Mouse (Mus musculus) left cerebral cortex, postnatal 36 days (tissue): ENCODE results near the gene Gucy2g. TPM values are rescaled to one million over a fixed set of nuclear protein-coding genes. Genes with fewer than 3 reads are reported as not detected.
"Not testable (repeated sequence)": the region's sequence is repeated elsewhere in the genome, so short reads cannot be mapped to it uniquely, and the experiment has no call there.

ENCODE experiments used
- DNase-seq, 2 experiments: peaks; one replicate each; pipeline ENCODE4 v3.0.0; 2021 to 2022; ENCODE audit warnings: low spot score in 2 of 2, mixed read lengths in 1 of 2
- intact Hi-C: fragments of 180-260 bp; cut with DNase I; formaldehyde crosslinking; loops from one replicate; pipeline ENCODE4 v1.15.1; 2025
- total RNA-seq, 2 experiments: library from RNA; stranded (reverse); gene quantifications; 2 replicates each; pipeline ENCODE4 v1.2.3; 2021

The Gucy2g gene
- total RNA-seq, 2 experiments from 2014 or later, result 2.6 to 3.6 TPM

- no peak for DNase-seq
- intact Hi-C loops, result loop anchor here (10.0 kb wide), 1 partner anchor 56 kb away; the partner anchor contains the start of gene Gpam
Observed at GRCm38 (mm10) chr19:55180433-55180832, 60.6 kb downstream of the Gucy2g start, which contains the start of gene Tectb. Gene Tectb, plus strand, starts transcription at chr19:55180733.

DNA sequence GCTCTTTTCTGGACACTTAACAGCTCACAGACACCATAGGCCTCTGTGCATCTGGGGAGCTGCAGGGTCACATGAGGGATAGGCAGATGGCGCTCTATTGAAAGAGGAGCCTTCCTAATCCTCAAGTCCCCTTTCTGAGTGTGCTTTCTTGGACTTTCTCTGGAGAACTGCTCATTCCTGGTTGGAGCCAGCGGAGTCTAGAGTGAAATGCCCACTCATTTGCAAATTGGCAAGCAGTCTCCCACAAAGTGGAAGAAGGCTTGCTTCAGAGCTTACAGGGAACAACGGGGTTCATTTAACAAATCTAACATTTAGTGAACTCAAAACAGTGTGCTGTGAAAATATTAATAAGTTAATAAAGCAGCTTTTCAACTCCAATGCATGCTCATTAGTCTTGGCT lies 63.9 kb downstream of the Gucy2g start:
- intact Hi-C loops, result no loop called here
- no peak for DNase-seq

DNA sequence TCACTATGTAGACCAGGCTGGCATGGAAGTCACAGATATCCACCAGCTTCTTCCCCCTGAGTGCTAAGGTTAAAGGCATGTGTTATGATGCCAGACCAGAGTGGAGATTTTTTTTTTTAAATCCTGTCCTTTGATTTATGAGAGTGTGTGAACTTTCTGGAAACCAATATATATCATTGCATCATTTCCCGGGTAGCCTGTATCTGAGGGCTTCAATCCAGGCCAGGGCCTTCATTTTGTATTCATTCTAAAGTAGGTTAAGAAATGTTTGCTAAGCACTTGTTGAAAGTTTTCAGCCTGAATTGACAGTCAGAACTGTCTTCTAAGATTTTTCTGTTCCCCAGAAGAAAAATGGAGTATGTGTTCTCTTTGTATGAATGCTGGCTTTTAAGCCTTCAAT lies 69.5 kb downstream of the Gucy2g start:
- DNase-seq, result no peak
- intact Hi-C loops, result no loop called here

- DNase-seq, result no peak
- intact Hi-C loops, result no loop called here
Observed at GRCm38 (mm10) chr19:55170399-55170798, 70.6 kb downstream of the Gucy2g start.

GRCm38 (mm10) chr19:55169236-55169729 lies 71.8 kb downstream of the Gucy2g start:
- DNase-seq, intact Hi-C loops: not testable (repeated sequence)

GRCm38 (mm10) chr19:55168360-55168759 lies 72.7 kb downstream of the Gucy2g start:
- no peak for DNase-seq
- intact Hi-C loops, result no loop called here

- DNase-seq, result no peak
- intact Hi-C loops, result no loop called here
Observed at GRCm38 (mm10) chr19:55167741-55168140, 73.3 kb downstream of the Gucy2g start.

GRCm38 (mm10) chr19:55166741-55167140 lies 74.3 kb downstream of the Gucy2g start:
- intact Hi-C loops, result no loop called here

DNA sequence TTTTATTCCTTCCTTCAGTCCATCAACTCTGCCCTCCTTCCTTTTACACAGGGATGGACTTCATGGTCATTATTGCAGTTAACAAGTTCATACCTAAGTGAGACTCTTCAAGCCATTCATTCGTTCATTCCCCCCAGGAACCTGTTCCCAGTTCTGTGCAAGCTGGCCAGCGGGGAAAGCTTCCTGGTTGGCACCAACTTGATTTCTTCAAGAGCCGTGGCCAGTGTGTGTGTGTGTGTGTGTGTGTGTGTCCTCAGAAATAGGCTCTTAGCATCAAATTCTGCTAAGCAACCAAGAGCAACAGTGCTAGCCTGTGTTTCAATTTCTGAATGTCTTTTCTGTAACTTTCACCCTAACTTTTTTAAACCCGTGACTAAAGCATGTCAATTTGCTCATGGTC lies 75.1 kb downstream of the Gucy2g start:
- intact Hi-C loops, result no loop called here
- no peak for DNase-seq

More at GRCm38 (mm10) chr19:55166741-55167140, 74.3 kb downstream of the Gucy2g start:
- DNase-seq, result no peak

DNA sequence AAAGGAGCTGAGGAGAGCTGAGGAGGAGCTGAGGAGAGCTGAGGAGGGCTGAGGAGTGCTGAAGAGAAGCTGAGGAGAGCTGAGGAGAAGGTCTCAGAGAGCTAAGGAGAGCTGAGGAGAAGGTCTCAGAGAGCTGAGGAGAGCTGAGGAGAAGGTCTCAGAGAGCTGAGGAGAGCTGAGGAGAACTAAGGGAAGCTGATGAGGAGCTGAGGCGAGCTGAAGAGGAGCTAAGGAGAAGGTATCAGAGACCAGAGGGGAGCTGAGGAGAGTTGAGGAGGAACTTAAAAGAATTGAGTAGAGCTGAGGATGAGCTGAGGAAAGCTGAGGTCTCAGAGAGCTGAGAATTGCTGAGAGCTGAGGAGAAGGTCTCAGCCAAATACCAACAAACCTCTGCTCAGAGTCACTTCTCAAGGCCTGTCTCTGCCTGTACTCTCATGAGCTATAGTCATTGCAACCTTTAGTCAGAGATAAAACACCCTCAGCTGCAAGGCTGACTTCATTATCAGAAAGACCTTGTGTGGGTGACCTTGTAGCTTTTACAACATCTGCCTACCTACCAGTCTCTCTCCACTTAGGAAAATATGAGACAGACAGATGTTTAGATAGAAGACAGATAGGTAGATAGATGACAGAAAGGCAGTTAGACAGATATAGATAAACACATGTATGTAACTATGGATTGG lies 75.7 kb downstream of the Gucy2g start:
- intact Hi-C loops, result no loop called here
- no peak for DNase-seq

DNA sequence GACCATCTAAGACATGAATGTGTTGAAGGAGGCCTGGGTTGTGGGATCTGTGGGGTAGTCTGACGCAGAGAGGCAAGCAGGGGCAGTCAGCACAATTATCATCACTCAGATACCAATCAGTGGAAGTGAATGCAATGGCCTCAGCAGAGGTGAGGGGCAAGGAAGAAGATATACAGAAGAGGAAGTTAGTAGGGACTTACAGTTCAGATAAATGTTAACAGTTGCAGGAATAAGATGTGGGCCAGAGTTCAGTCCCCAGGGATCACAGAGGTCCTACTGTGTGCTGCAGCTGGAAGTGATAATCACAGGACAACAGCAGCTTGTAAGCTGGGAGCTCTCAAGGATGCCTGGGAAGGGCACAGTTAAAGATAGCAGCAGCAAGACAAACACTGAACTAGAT lies 76.9 kb downstream of the Gucy2g start:
- intact Hi-C loops, result no loop called here
- DNase-seq, result no peak

- DNase-seq, result no peak
- intact Hi-C loops, result no loop called here
Observed at GRCm38 (mm10) chr19:55162271-55162670, 78.8 kb downstream of the Gucy2g start.

GRCm38 (mm10) chr19:55159826-55160225 lies 81.2 kb downstream of the Gucy2g start:
- no peak for DNase-seq
- intact Hi-C loops, result no loop called here

DNA sequence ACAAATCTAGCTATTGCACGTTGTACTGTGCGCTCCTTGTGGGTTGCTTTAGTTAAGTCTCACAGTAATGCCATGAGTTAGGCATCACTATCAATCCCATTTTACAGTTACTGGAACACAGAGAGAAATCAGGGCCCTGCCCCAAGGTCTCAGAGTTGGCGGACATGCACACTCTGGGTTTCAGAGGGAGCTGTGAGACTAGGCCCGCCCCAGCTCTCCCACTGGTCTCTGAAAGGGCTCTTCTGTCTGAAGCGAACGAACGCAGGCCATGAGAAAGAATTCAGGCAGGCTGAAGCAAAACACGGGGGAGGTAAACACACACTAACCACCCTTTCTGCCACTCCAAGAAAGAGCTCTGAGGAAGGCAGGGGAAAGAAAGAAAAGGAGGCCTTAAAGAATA lies 82.4 kb downstream of the Gucy2g start:
- intact Hi-C loops, result no loop called here
- no peak for DNase-seq

DNA sequence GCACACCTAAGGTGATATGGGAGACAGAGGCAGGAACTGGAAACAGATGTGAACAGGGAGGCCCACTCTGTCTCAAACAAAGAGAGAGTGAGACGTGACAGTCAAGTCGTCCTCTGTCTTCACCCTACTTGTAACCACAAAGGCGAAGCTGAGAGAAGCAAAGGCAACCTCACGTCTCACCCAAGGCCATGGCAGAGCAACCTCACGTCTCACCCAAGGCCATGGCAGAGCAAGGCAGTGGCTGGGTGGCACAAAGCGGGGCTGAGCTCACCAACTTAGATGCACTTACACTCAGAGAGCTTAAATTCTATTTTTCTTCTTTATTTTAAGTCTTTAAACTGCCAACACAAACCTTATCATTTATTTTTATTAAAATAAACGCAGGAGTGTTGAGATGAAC lies 84.0 kb downstream of the Gucy2g start:
- intact Hi-C loops, result no loop called here
- DNase-seq, result no peak

- no peak for DNase-seq
- intact Hi-C loops, result no loop called here
Observed at GRCm38 (mm10) chr19:55152983-55153382, 88.1 kb downstream of the Gucy2g start.

DNA sequence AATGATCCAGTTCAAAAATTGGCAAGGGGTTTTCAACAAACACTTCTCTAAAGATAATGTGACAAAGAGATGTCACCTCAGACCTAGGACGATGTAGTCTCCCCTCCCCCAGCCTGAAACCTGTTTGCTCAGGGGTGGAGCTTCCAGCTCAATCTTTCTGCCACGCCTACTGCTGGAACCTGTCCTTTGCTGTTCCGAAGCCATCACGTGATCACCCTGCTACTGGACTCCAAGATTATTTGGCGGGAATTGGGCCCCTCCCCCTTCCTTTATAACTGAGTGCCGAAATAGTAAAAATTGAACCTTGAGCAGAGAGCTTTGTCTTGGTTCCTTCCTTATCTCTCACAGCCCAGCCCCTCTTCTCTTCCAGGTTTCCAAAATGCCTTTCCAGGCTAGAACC lies 88.8 kb downstream of the Gucy2g start:
- intact Hi-C loops, DNase-seq: not testable (repeated sequence)

DNA sequence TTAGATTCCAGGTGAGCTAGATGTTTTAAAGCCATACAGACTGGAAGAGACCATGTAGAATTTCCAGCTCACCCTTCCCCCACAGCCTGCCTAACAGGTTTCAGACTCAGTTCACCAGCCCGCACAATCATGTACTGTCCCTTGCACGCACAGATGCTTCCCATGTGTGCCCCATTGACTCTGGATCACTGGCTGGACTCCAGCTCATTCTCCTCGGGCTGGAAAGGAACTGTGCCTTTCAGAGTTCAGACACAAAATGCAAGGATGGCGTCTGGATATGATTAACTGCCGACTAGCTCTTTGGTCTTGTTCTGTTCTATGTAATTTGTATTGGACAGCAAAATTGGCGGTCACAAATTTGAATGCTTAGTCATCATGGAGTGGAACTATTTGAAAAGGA lies 91.4 kb downstream of the Gucy2g start:
- intact Hi-C loops, result no loop called here
- no peak for DNase-seq

- intact Hi-C loops, result no loop called here
- no peak for DNase-seq
Observed at GRCm38 (mm10) chr19:55148109-55148508, 92.9 kb downstream of the Gucy2g start.
